In genomic region chr1:89421401-89421800, GRCm38 (mm10) we compare ENCODE assay signal across 9 mouse cellular contexts. TPM values are rescaled to one million over a fixed set of nuclear protein-coding genes. Genes with fewer than 3 reads are reported as not detected.
DNase-seq lines count a peak whose midpoint lies in the region; ATAC-seq lines count a peak whose summit lies in the region.
"Had no signal": no experiment of that assay in that cellular context is flagged by ENCODE, and none has a peak within 500 bp of the region (broad histone marks: within the 10 kb centered on the region; RNA-seq: fewer than 3 reads in every experiment).

No protein-coding gene starts in this region.

- H3K27ac ChIP-seq in heart, embryonic 11.5 days (ENCODE audit: low read depth, low read length): no peak overlapping the region
- H3K27ac ChIP-seq in limb, embryonic 10.5 days: no peak overlapping the region

- WGBS in heart, embryonic 11.5 days (ENCODE audit: insufficient replicate concordance): 76% methylated on average over 4 of the region's 4 CpGs
- 90% methylated on average over 4 of the region's 4 CpGs for WGBS in limb, embryonic 10.5 days

- H3K4me2 ChIP-seq in heart, embryonic 11.5 days: no peak overlapping the region

- peaks cover 2% of the 10 kb centered on the region; the same call in 1 of the 2 replicates for H3K27me3 ChIP-seq in heart, embryonic 11.5 days (ENCODE audit: control insufficient read depth, insufficient read depth, low read length)
- no peaks in the 10 kb centered on the region for H3K27me3 ChIP-seq in limb, embryonic 10.5 days (ENCODE audit: low read depth, poor library complexity, severe bottlenecking)
- H3K27me3 ChIP-seq: CH12.LX had no signal

- H3K36me3 ChIP-seq in heart, embryonic 11.5 days (ENCODE audit: control insufficient read depth, insufficient read depth, low read length): no peaks in the 10 kb centered on the region
- H3K36me3 ChIP-seq in limb, embryonic 10.5 days: no peaks in the 10 kb centered on the region

- no peaks in the 10 kb centered on the region for H3K9me3 ChIP-seq in heart, embryonic 11.5 days (replicated peaks; ENCODE audit: control insufficient read depth, low read length)
- H3K9me3 ChIP-seq in limb, embryonic 10.5 days (replicated peaks): no peaks in the 10 kb centered on the region

- DNase-seq in heart, adult 11 months: peak; percentile 94
- DNase-seq in urinary bladder, postnatal 14 days (ENCODE audit: low spot score): peak; percentile 43
- DNase-seq in urinary bladder, adult 2 months (ENCODE audit: low spot score): no peak
- peak; percentile 38 for DNase-seq in gonadal fat pad, adult 2 months (ENCODE audit: low read depth)
- peak; percentile 51 for DNase-seq in skeletal muscle tissue, adult 2 months (ENCODE audit: low read depth, low spot score)
- no peak for DNase-seq in limb, embryonic 10.5 days (ENCODE audit: low spot score)

- no peak overlapping the region for H3K4me3 ChIP-seq in heart, embryonic 11.5 days (ENCODE audit: low read depth, low read length)
- no peak overlapping the region for H3K4me3 ChIP-seq in limb, embryonic 10.5 days

- ATAC-seq in heart, embryonic 11.5 days (replicated peaks; ENCODE audit: insufficient number of reproducible peaks, low FRiP score, low TSS enrichment): no peak
- no peak for ATAC-seq in megakaryocyte-erythroid progenitor cell, adult 5-6 weeks (replicated peaks; ENCODE audit: low FRiP score, low TSS enrichment, poor library complexity, severe bottlenecking)

- H3K4me1 ChIP-seq in heart, embryonic 11.5 days (ENCODE audit: control insufficient read depth, insufficient read depth, low read length): no peaks in the 10 kb centered on the region
- H3K4me1 ChIP-seq in limb, embryonic 10.5 days: peaks cover 6% of the 10 kb centered on the region

- no peak overlapping the region for H3K9ac ChIP-seq in heart, embryonic 11.5 days (ENCODE audit: low read depth, low read length)

RNA-seq across cellular contexts. Expression of gene Agap1, which starts 33.2 kb away (rescaled TPM):
- polyA plus RNA-seq in heart, embryonic 11.5 days (2014; fragmentation: Nextera tagmentation; extraction: Ambion mirVana): 9.1 and 10.8 TPM in 2 replicates
- polyA plus RNA-seq in urinary bladder, adult 2 months (2012; rRNA removed): 11.3 and 16.6 TPM in 2 replicates
- polyA plus RNA-seq in gonadal fat pad, adult 2 months (2012; rRNA removed): 15.8 and 24.3 TPM in 2 replicates
- 12.2 and 14.0 TPM in 2 replicates for polyA plus RNA-seq in limb, embryonic 10.5 days (2016; fragmentation: Nextera tagmentation; extraction: Ambion mirVana)
- 29.5 and 35.0 TPM in 2 replicates for total RNA-seq in megakaryocyte-erythroid progenitor cell, adult 5-6 weeks (2014; fragmentation: Nextera tagmentation)
- total RNA-seq in megakaryocyte-erythroid progenitor cell, adult 5-6 weeks (2017): 12.8 and 21.7 TPM in 2 replicates
- total RNA-seq: CH12.LX had no signal

Comparison
In these comparisons a context has a peak if more than half of its experiments do, and no peak if none do; other contexts are left out.
1. DNase-seq: peak in heart, adult 11 months (single experiment), urinary bladder, postnatal 14 days (single experiment), gonadal fat pad, adult 2 months (single experiment) and skeletal muscle tissue, adult 2 months (single experiment); none in urinary bladder, adult 2 months (single experiment) and limb, embryonic 10.5 days (single experiment).